Mouse (Mus musculus) G1E (cell line): Measurements from ENCODE around the gene Hmcn2.

ENCODE experiments used
- CTCF ChIP-seq: IDR thresholded peaks from 2 replicates; pipeline ENCODE4 v1.5.1; 2012; ENCODE audit warnings: low read depth, low read length, inconsistent platforms, mixed read lengths
- GATA1 ChIP-seq: IDR thresholded peaks from 2 replicates; pipeline ENCODE4 v1.6.1; 2012; ENCODE audit warnings: borderline replicate concordance, low read length, inconsistent platforms, mixed read lengths
- GATA2 ChIP-seq: IDR thresholded peaks from 2 replicates; pipeline ENCODE4 v1.6.1; 2012; ENCODE audit warnings: low read depth, low read length, inconsistent platforms, borderline replicate concordance

DNA sequence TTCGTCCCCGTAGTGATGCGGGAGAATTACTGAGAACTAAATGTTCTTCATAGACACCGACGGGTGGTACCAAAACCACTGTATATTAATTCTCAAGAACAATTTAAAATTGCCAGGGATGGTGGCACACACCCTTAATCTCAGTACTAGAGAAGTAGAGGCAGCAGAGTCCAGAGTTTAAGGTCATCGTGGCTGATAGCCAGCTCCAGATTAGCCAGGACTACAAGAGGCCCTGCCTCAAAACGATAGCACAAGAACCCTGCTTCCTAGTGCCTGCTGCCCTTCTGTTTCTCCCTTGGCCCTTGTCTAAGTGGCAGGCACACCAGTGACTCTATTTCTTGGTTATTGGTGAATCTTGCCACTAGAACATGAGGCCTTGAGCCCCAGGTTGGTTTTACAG, 146.7 kb downstream of the Hmcn2 start:
- TF ChIP-seq CTCF (no peak), GATA2 (no peak), GATA1 (no peak)
